Mouse (Mus musculus) hindbrain, embryonic 10.5 days (tissue): ENCODE results near the gene Aebp2. TPM values are rescaled to one million over a fixed set of nuclear protein-coding genes. Genes with fewer than 3 reads are reported as not detected.
A peak's percentile ranks its signal among the peaks of the same experiment; 100 is the strongest.

Source experiments
- DNase-seq: peaks from one replicate; pipeline ENCODE4 v3.0.0-alpha.2; 2017; ENCODE audit warnings: low spot score
- H3K27ac ChIP-seq: fragments of 300-500 bp; sonication (generic); 2 replicates; pipeline ENCODE4 v1.5.1; 2016; ENCODE audit warnings: mild to moderate bottlenecking, moderate library complexity
- H3K27me3 ChIP-seq: fragments of 300-500 bp; sonication (generic); 2 replicates; pipeline ENCODE4 v1.6.1; 2016; ENCODE audit warnings: mild to moderate bottlenecking; ENCODE audit not compliant: poor library complexity, insufficient read depth, severe bottlenecking
- H3K36me3 ChIP-seq: fragments of 300-500 bp; sonication (generic); 2 replicates; pipeline ENCODE4 v1.6.1; 2016; ENCODE audit warnings: mild to moderate bottlenecking, moderate library complexity
- H3K4me1 ChIP-seq: fragments of 300-500 bp; sonication (generic); replicated peaks from 2 replicates; pipeline ENCODE4 v1.6.1; 2016; ENCODE audit warnings: mild to moderate bottlenecking
- H3K4me3 ChIP-seq: fragments of 300-500 bp; sonication (generic); 2 replicates; pipeline ENCODE4 v1.5.1; 2016; ENCODE audit warnings: mild to moderate bottlenecking, moderate library complexity
- H3K9me3 ChIP-seq: fragments of 300-500 bp; sonication (generic); 2 replicates; pipeline ENCODE4 v1.6.1; 2016; ENCODE audit warnings: mild to moderate bottlenecking, moderate library complexity
- WGBS: fragments of 180-500 bp; shearing (Covaris S2); methylation state at CpG from one replicate; pipeline ENCODE4 v1.1.7; 2016; 5-methylcytosine and 5-hydroxymethylcytosine counted together
- polyA plus RNA-seq: library from polyadenylated mRNA; unstranded; fragments of >200 nt; fragmentation: Nextera tagmentation; extraction: Ambion mirVana; gene quantifications from 2 replicates; pipeline ENCODE4 v1.2.1, GENCODE M21; 2016

The Aebp2 gene
- polyA plus RNA-seq, 1 experiment from 2014 or later: 8.0 TPM

DNA sequence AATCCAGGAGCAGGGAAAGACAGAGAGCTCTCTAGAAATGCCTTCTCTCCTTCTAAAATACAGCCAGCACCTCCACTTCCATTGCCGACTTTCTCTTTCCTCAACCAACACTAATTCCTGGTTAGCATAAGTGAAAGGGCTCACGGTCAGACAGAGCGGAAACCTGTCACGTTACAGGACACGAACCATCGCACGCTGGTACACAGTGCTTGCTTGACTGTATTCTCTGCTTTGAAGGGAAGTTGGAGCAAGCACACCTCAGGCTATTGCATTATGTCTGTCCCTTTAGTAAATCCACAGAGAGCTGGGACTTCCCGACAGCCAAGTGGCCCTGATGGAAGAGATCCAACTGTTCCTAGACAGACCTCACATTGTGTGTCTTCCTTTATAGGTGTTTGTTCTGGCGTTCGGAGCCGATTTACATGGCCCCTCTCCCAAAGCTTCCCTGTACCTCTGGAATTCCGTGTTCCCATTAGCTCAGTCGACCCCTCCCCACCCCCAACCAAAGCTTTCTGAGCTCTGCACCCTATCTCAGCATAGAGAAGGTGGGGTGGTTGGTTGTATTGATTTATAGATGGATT is 10.5 kb upstream of the Aebp2 start:
- Histone ChIP-seq H3K9me3 (no peaks in the 10 kb centered on the region), H3K4me3 (no peak overlapping the region), H3K4me1 (no peaks in the 10 kb centered on the region), H3K27me3 (no peaks in the 10 kb centered on the region), H3K36me3 (no peaks in the 10 kb centered on the region), H3K27ac (no peak overlapping the region)
- no peak for DNase-seq
- WGBS: 86% methylated on average over 13 of the region's 13 CpGs

DNA sequence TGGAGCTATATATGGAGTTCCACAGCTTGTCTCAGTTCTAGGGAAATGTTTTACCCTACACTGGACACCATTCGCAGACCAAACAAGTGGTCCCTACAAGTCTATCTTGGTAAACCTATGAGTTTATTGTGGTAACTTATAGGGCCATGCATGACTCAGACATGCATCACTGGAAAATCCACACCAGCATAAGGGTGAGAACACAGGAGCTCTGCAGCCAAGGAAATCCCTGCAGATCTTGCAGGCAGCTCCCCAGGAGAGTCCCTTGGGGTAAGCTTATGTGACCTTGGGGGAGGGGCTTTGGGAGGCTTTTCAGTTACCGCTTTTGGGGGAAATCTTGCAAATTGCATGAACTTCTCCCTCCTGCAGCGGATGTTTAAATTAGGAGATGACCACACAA is 8.6 kb upstream of the Aebp2 start:
- H3K4me3 ChIP-seq: no peak overlapping the region
- 81% methylated on average over 3 of the region's 3 CpGs for WGBS
- H3K27ac ChIP-seq: no peak overlapping the region
- no peak for DNase-seq
- H3K27me3 ChIP-seq: no peaks in the 10 kb centered on the region
- H3K4me1 ChIP-seq: no peaks in the 10 kb centered on the region
- no peaks in the 10 kb centered on the region for H3K36me3 ChIP-seq
- H3K9me3 ChIP-seq: no peaks in the 10 kb centered on the region

DNA sequence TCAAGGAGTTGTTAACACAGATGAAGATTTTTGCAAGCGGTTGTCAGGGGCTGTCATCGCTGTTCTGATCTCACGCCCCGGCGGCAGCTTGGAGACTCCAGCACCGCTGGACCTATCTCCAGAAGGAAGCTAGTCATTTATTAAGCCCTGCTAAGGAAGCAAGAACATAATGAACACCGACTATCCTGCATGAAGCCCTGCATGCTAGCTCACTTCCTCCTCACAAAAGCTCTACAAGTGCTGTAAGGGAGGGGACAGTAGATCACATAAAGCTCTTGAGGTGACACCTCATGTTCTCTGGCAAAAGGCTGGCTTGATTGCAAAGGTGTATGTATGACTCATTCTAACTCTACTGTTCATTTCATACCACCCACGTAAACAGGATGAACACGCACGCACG is 7.8 kb upstream of the Aebp2 start:
- 0 out of 2 replicates have a peak, but pooled peaks cover 3% of the 10 kb centered on the region for H3K4me1 ChIP-seq
- no peak overlapping the region for H3K4me3 ChIP-seq
- DNase-seq: no peak
- no peaks in the 10 kb centered on the region for H3K27me3 ChIP-seq
- no peak overlapping the region for H3K27ac ChIP-seq
- 92% methylated on average over 11 of the region's 11 CpGs for WGBS
- no peaks in the 10 kb centered on the region for H3K36me3 ChIP-seq
- no peaks in the 10 kb centered on the region for H3K9me3 ChIP-seq

DNA sequence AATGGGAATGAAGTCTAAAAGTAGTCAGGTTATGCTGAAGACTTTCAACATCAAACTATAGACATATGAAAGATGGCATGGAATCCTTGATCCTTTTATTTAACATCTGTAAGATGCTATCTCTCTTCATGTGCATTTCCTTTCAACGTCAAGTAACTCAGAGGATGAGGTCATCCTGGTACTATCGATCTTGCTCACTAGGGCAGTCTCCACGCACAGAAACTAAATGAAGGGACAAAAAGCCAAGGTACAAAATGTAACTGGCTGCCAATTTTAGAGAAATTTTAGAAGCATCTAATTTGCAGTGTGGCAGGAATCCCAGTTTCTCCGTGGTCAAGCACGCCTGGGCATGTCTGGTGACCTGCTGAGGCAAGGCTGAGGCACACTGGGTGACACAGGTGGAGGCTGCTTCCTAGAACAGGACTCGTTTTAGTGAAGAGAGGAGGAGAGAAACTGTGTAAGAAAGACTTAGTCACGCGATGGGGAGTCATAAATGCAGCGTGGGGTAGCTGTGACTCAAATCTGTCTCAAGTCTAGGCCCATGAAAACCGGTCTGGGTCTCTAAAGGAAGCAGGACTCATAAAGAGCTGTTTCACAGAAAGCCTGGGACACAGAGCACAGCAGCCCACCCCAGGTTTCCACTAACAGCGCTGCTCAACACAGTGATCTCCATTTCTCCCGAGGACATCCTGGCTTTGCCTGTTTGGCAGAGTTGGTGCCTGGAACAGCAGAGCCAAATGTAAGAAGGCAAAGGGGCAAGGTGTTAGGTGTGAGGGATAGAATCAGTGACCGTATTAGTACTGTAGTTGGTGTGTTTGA is 1.7 kb upstream of the Aebp2 start:
- no peak for DNase-seq
- H3K9me3 ChIP-seq: no peaks in the 10 kb centered on the region
- peaks cover 8% of the 10 kb centered on the region; the same call in 1 of the 2 replicates for H3K27me3 ChIP-seq
- no peak overlapping the region for H3K27ac ChIP-seq
- 67% methylated on average over 13 of the region's 13 CpGs for WGBS
- no peak overlapping the region for H3K4me3 ChIP-seq
- H3K4me1 ChIP-seq: peaks cover 20% of the 10 kb centered on the region
- H3K36me3 ChIP-seq: no peaks in the 10 kb centered on the region

DNA sequence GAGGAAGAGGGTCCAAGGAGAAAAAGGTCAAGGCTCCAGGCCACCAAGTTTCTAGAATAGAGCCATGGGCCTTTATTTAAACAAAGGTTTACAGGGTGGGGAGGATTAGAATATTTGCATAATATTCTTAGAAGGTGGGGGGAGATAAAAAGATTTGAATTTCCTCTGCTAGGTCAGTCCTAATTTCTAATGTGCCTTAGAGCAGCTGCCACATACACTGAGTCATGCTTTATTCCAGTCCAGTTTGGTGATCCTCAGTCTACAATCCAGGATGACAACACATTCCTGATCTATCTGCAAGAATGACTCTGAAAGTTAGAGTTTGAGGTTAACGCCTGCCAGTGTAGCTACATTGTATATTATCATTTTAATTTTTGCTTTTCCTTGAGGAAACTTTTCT is 841 bp upstream of the Aebp2 start:
- Histone ChIP-seq H3K4me3 (no peak overlapping the region), H3K4me1 (peaks cover 29% of the 10 kb centered on the region), H3K27me3 (peaks cover 8% of the 10 kb centered on the region; the same call in 1 of the 2 replicates), H3K27ac (no peak overlapping the region), H3K36me3 (no peaks in the 10 kb centered on the region), H3K9me3 (no peaks in the 10 kb centered on the region)
- WGBS: 94% methylated on average over 1 of the region's 1 CpGs
- no peak for DNase-seq

DNA sequence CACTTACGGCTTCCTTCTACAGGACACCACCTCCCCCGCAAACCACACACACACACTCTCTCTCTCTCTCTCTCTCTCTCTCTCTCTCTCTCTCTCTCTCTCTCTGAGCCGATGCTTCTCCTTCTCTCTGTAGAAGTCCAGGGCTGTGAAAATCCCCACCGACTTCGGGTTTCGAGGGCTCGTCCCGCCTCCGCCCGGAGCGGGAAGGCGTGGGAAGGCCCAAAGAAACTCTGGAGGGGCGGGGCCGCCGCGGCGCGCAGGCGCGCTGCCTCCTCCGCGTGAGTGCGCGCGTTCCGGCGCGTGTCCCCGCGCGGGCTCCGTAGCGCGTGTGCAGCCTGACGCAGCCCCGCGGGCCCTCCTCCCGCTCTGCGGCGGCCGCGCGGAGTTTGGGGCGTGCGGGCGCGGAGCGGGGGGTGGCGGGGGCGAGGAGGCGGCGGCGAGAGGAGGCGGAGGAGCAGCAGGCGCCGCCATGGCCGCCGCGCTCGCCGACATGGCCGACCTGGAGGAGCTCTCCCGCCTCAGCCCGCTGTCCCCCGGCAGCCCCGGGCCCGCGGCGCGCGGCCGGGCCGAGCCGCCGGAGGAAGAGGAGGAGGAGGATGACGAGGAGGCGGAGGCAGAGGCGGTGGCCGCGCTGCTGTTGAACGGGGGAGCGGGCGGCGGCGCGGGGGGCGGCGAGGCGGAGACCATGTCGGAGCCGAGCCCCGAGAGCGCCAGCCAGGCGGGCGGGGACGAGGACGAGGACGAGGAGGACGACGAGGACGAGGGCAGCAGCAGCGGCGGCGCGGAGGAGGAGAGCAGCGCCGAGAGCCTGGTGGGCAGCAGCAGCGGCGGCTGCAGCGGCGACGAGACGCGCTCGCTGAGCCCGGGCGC is 998 bp downstream of the Aebp2 start:
- H3K4me3 ChIP-seq: peak overlapping the region; percentile 97
- peaks cover 43% of the 10 kb centered on the region for H3K4me1 ChIP-seq
- WGBS: 1% methylated on average over 110 of the region's 117 CpGs
- peak overlapping the region; percentile 98 for H3K27ac ChIP-seq
- H3K36me3 ChIP-seq: no peaks in the 10 kb centered on the region
- DNase-seq: peak; percentile 90
- H3K9me3 ChIP-seq: no peaks in the 10 kb centered on the region
- H3K27me3 ChIP-seq: peaks cover 8% of the 10 kb centered on the region; the same call in 1 of the 2 replicates

DNA sequence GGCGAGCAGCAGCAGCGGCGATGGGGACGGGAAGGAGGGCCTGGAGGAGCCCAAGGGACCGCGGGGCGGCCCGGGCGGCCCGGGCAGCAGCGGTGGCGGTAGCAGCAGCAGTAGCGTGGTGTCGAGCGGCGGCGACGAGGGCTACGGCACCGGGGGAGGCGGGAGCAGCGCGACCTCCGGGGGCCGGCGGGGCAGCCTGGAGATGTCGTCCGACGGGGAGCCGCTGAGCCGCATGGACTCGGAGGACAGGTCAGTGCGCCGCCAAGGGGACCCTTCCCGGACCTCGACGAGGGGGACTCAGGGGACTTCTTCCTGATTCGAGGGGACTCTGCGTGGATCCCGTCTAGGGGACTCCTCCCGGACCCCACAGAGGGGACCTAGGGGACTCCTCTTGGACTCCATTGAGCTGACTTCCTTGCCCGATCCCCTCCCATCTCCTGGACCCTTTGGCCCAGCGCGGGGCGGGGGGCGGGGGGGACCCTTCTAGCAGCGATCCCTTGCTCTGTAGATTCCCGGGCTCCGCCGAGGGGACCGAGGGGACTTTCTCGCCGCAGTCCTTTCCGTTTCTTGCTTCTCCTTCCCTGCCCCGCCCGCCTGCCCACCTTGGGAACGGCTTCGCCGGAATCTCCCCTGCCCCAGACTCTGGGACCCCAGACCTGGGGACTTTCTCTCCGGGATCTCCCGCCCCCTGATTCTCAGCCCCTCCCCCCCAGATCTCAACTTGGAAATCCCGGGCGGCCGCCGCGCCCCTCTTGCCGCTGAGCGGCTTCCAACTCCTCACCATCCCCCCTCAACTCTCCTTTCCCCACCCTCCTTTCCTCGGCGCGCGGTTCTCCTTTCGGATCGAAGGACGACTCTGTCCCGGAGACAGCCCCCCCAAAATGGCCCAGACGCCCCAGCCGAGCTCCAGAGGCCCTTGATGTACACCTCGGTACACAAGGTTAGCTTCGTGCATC is 1.9 kb downstream of the Aebp2 start:
- Histone ChIP-seq H3K27ac (peak overlapping the region; percentile 98), H3K27me3 (peaks cover 8% of the 10 kb centered on the region; the same call in 1 of the 2 replicates), H3K36me3 (no peaks in the 10 kb centered on the region), H3K9me3 (no peaks in the 10 kb centered on the region), H3K4me3 (peak overlapping the region; percentile 97), H3K4me1 (peaks cover 46% of the 10 kb centered on the region)
- WGBS: under 1% methylated on average over 80 of the region's 80 CpGs
- DNase-seq: peak; percentile 61

DNA sequence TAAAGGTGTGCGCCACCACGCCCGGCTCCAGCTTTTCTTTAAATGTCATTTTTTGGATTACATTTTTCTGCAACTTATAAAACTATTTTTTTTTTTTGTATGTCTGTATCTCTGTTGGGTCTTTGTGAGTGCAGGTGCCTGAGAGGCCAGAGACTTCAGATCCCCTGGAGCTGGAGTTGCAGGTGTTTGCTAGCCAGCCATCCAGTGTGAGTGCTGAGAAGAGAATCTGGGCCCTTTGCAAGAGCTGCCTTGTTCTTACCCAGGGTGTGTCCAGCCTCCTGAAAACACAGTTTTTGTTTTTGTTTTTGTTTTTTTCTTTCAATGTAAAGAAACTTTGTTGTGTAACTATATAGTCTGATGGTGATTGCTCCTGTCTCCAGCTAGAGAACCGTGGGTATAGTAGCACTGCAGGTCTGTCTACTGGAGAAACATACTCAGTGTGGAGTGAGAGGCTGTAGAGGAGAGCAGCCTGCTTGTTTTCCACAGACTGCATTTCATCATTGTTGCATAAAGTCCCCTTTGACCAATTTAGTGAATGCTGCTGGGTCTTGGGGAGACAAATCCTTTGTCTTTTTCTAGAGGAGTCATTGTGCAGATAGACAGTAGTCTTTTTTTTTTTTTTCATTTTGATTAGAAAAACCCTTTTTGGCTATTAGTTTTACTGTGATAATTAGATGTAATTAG is 6.9 kb downstream of the Aebp2 start:
- no peak for DNase-seq
- WGBS: 85% methylated on average over 4 of the region's 4 CpGs
- peaks cover 11% of the 10 kb centered on the region for H3K36me3 ChIP-seq
- no peak overlapping the region for H3K4me3 ChIP-seq
- H3K9me3 ChIP-seq: no peaks in the 10 kb centered on the region
- H3K4me1 ChIP-seq: peaks cover 41% of the 10 kb centered on the region
- H3K27me3 ChIP-seq: no peaks in the 10 kb centered on the region
- no peak overlapping the region for H3K27ac ChIP-seq

DNA sequence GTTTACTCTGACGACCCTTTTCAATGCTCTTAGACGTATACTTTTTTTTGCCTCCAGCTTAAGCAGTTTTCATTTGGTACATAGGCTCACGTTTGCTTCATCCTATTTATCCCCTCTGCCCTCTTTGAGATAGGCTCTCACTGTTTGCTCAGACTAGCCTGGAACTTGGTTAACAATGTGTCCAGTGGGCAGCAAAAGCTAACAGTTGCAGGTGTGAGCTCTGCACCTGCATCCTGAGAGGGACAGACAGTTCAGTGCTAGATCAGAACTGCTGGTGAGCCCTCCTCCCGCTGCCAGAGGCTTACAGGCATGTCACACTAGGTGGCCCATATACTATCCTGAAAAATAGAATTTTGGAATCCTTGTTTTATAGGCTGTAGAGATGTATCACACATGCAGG is 7.8 kb downstream of the Aebp2 start:
- no peaks in the 10 kb centered on the region for H3K27me3 ChIP-seq
- no peak for DNase-seq
- no peak overlapping the region for H3K27ac ChIP-seq
- 75% methylated on average over 4 of the region's 4 CpGs for whole genome bisulfite sequencing
- no peaks in the 10 kb centered on the region for H3K9me3 ChIP-seq
- no peak overlapping the region for H3K4me3 ChIP-seq
- H3K36me3 ChIP-seq: peaks cover 20% of the 10 kb centered on the region
- peaks cover 35% of the 10 kb centered on the region for H3K4me1 ChIP-seq

DNA sequence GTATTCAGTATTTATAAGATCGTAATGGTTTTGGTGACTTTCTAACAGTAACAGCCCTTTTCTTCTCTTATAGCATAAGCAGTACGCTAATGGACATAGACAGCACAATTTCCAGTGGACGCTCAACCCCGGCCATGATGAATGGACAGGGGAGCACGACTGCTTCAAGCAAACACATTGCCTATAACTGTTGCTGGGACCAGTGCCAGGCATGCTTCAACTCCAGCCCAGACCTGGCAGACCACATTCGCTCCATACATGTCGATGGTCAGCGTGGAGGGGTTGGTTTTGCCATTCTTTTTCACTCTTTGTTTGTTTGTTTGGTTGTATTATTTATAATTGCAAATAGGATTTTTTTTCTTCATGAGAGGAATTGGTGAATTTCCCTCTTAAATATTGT is 11.2 kb downstream of the Aebp2 start:
- DNase-seq: no peak
- 96% methylated on average over 8 of the region's 8 CpGs for WGBS
- no peaks in the 10 kb centered on the region for H3K27me3 ChIP-seq
- no peaks in the 10 kb centered on the region for H3K9me3 ChIP-seq
- H3K36me3 ChIP-seq: peaks cover 53% of the 10 kb centered on the region
- H3K4me3 ChIP-seq: no peak overlapping the region
- H3K4me1 ChIP-seq: peaks cover 8% of the 10 kb centered on the region; the same call in 1 of the 2 replicates
- no peak overlapping the region for H3K27ac ChIP-seq

DNA sequence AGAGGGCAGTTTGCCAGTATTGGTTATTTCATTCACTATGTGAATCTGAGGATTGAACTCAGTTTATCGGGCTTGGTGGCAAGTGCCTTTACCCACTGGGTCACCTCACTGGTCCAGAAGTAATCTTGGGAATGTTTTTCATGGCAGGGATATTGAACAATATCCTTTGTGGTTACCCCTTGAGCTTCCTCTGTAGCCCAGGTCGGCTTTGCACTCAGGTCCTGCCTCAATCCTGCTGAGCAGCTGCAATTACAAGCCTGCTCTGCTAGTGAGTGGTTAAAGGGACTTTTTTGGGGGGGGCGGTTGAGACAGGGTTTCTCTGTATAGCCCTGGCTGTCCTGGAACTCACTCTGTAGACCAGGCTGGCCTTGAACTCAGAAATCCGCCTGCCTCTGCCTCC is 13.8 kb downstream of the Aebp2 start:
- peaks cover 77% of the 10 kb centered on the region for H3K36me3 ChIP-seq
- 96% methylated on average over 4 of the region's 4 CpGs for WGBS
- DNase-seq: no peak
- no peak overlapping the region for H3K27ac ChIP-seq
- H3K4me3 ChIP-seq: no peak overlapping the region
- no peaks in the 10 kb centered on the region for H3K9me3 ChIP-seq
- H3K27me3 ChIP-seq: no peaks in the 10 kb centered on the region
- H3K4me1 ChIP-seq: no peaks in the 10 kb centered on the region
